Mouse (Mus musculus) midbrain, embryonic 13.5 days (tissue): ENCODE results near the gene Trim25. TPM values are rescaled to one million over a fixed set of nuclear protein-coding genes. Genes with fewer than 3 reads are reported as not detected.

Experiments
- polyA plus RNA-seq: library from polyadenylated mRNA; unstranded; fragments of >200 nt; fragmentation: Nextera tagmentation; extraction: Ambion mirVana; gene quantifications from 2 replicates; pipeline ENCODE4 v1.2.1, GENCODE M21; 2015

Trim25 gene
- polyA plus RNA-seq, 1 experiment from 2014 or later: 3.5 TPM

Other genes with a start within 250 kb of the Trim25 start
- gene Akap1, start 134.8 kb upstream of the Trim25 start, polyA plus RNA-seq: 25.3 and 27.7 TPM in 2 replicates
- gene Scpep1, start 43.9 kb upstream of the Trim25 start, polyA plus RNA-seq: 26.7 and 27.8 TPM in 2 replicates
- not detected in 2 replicates for gene Elobl, start 32.4 kb upstream of the Trim25 start, polyA plus RNA-seq
- gene Coil, start 29.1 kb upstream of the Trim25 start, polyA plus RNA-seq: 28.1 and 29.3 TPM in 2 replicates
- gene Dgke, start 67.5 kb downstream of the Trim25 start, polyA plus RNA-seq: 12.6 and 13.1 TPM in 2 replicates
- gene Gm525, start 74.5 kb downstream of the Trim25 start, polyA plus RNA-seq: not detected in 2 replicates